Mouse (Mus musculus) lung, embryonic 15.5 days (tissue): ENCODE results near the gene Cd48. TPM values are rescaled to one million over a fixed set of nuclear protein-coding genes. Genes with fewer than 3 reads are reported as not detected.

Source experiments
- ATAC-seq: fragments of 200-750 bp; cut with Nextera tagmentation; 2 replicates; pipeline ENCODE4 v1.8.0; 2017; ENCODE audit warnings: moderate number of reproducible peaks, borderline replicate concordance; ENCODE audit not compliant: low FRiP score, low TSS enrichment; ENCODE audit errors: extremely low read depth
- H3K27ac ChIP-seq: fragments of 300-500 bp; sonication (generic); 2 replicates; pipeline ENCODE4 v1.5.1; 2015; ENCODE audit warnings: moderate library complexity, mild to moderate bottlenecking, inconsistent platforms
- H3K27me3 ChIP-seq: fragments of 300-500 bp; sonication (generic); 2 replicates; pipeline ENCODE4 v1.6.1; 2015; ENCODE audit warnings: inconsistent platforms
- H3K36me3 ChIP-seq: fragments of 300-500 bp; sonication (generic); 2 replicates; pipeline ENCODE4 v1.6.1; 2015; ENCODE audit warnings: inconsistent platforms
- H3K4me1 ChIP-seq: fragments of 300-500 bp; sonication (generic); 2 replicates; pipeline ENCODE4 v1.6.1; 2015; ENCODE audit warnings: inconsistent platforms
- H3K4me2 ChIP-seq: fragments of 300-500 bp; sonication (generic); 2 replicates; pipeline ENCODE4 v1.6.1; 2015; ENCODE audit warnings: inconsistent platforms, mild to moderate bottlenecking, moderate library complexity
- H3K4me3 ChIP-seq: fragments of 300-500 bp; sonication (generic); 2 replicates; pipeline ENCODE4 v1.5.1; 2015; ENCODE audit warnings: mild to moderate bottlenecking, inconsistent platforms
- H3K9ac ChIP-seq: fragments of 300-500 bp; sonication (generic); 2 replicates; pipeline ENCODE4 v1.6.1; 2015; ENCODE audit warnings: inconsistent platforms
- H3K9me3 ChIP-seq: fragments of 300-500 bp; sonication (generic); 2 replicates; pipeline ENCODE4 v1.6.1; 2016; ENCODE audit warnings: inconsistent platforms
- WGBS: fragments of 180-500 bp; shearing (Covaris S2); methylation state at CpG from one replicate; pipeline ENCODE4 v1.1.7; 2015; 5-methylcytosine and 5-hydroxymethylcytosine counted together
- polyA plus RNA-seq: library from polyadenylated mRNA; unstranded; fragments of >200 nt; fragmentation: Nextera tagmentation; extraction: Ambion mirVana; gene quantifications from 2 replicates; pipeline ENCODE4 v1.2.1, GENCODE M21; 2015

The Cd48 gene
- polyA plus RNA-seq, result 2.9 and 5.1 TPM in 2 replicates

- Histone ChIP-seq H3K4me3 (no peak within 1 kb of the TSS), H3K36me3 (no peaks in the 10 kb centered on the region), H3K4me2 (no peak within 1 kb of the TSS), H3K27ac (no peak within 1 kb of the TSS), H3K27me3 (no peaks in the 10 kb centered on the region), H3K4me1 (no peaks in the 10 kb centered on the region), H3K9ac (no peak within 1 kb of the TSS), H3K9me3 (no peaks in the 10 kb centered on the region)
- ATAC-seq, result no peak
- 75% methylated on average over 14 of the region's 14 CpGs for WGBS
These were observed at the start of gene Cd48 for GRCm38 (mm10) chr1:171681531-171682299. Cd48 (plus strand) TSS chr1:171682009.

GRCm38 (mm10) chr1:171635696-171636095, 46.1 kb upstream of the Cd48 start:
- H3K4me3 ChIP-seq, result no peak overlapping the region
- H3K4me1 ChIP-seq, result no peaks in the 10 kb centered on the region
- H3K27ac ChIP-seq, result no peak overlapping the region
- no peak overlapping the region for H3K4me2 ChIP-seq
- H3K9me3 ChIP-seq, result no peaks in the 10 kb centered on the region
- no peaks in the 10 kb centered on the region for H3K27me3 ChIP-seq
- 44% methylated on average over 6 of the region's 6 CpGs for whole genome bisulfite sequencing
- no peak overlapping the region for H3K9ac ChIP-seq
- H3K36me3 ChIP-seq, result no peaks in the 10 kb centered on the region
- no peak for ATAC-seq

GRCm38 (mm10) chr1:171637101-171637500, 44.7 kb upstream of the Cd48 start:
- no peaks in the 10 kb centered on the region for H3K36me3 ChIP-seq
- H3K4me2 ChIP-seq, result no peak overlapping the region
- ATAC-seq, result no peak
- 74% methylated on average over 8 of the region's 8 CpGs for WGBS
- H3K27me3 ChIP-seq, result no peaks in the 10 kb centered on the region
- H3K27ac ChIP-seq, result no peak overlapping the region
- H3K4me1 ChIP-seq, result no peaks in the 10 kb centered on the region
- no peaks in the 10 kb centered on the region for H3K9me3 ChIP-seq
- H3K4me3 ChIP-seq, result no peak overlapping the region
- no peak overlapping the region for H3K9ac ChIP-seq

- Histone ChIP-seq H3K27ac (no peak overlapping the region), H3K36me3 (no peaks in the 10 kb centered on the region), H3K4me2 (no peak overlapping the region), H3K4me1 (no peaks in the 10 kb centered on the region), H3K27me3 (no peaks in the 10 kb centered on the region), H3K9me3 (no peaks in the 10 kb centered on the region), H3K9ac (no peak overlapping the region), H3K4me3 (no peak overlapping the region)
- 61% methylated on average over 2 of the region's 2 CpGs for WGBS
- ATAC-seq, result no peak
These were observed 43.1 kb upstream of the Cd48 start for GRCm38 (mm10) chr1:171638686-171639085.

- H3K9ac ChIP-seq, result no peak overlapping the region
- no peaks in the 10 kb centered on the region for H3K27me3 ChIP-seq
- no peaks in the 10 kb centered on the region for H3K9me3 ChIP-seq
- no peaks in the 10 kb centered on the region for H3K36me3 ChIP-seq
- no peak overlapping the region for H3K4me2 ChIP-seq
- ATAC-seq, result no peak
- no peaks in the 10 kb centered on the region for H3K4me1 ChIP-seq
- no peak overlapping the region for H3K27ac ChIP-seq
- no peak overlapping the region for H3K4me3 ChIP-seq
- 85% methylated on average over 6 of the region's 6 CpGs for WGBS
These were observed 41.0 kb upstream of the Cd48 start for GRCm38 (mm10) chr1:171640796-171641195.

GRCm38 (mm10) chr1:171643612-171644011, 38.2 kb upstream of the Cd48 start:
- Histone ChIP-seq H3K27me3 (no peaks in the 10 kb centered on the region), H3K9me3 (no peaks in the 10 kb centered on the region), H3K36me3 (no peaks in the 10 kb centered on the region), H3K4me1 (no peaks in the 10 kb centered on the region), H3K27ac (no peak overlapping the region), H3K4me2 (no peak overlapping the region), H3K4me3 (no peak overlapping the region), H3K9ac (no peak overlapping the region)
- 65% methylated on average over 7 of the region's 7 CpGs for WGBS
- no peak for ATAC-seq

GRCm38 (mm10) chr1:171646429-171646940, 35.3 kb upstream of the Cd48 start:
- Histone ChIP-seq H3K4me2 (no peak overlapping the region), H3K9ac (no peak overlapping the region), H3K27ac (no peak overlapping the region), H3K9me3 (no peaks in the 10 kb centered on the region), H3K36me3 (no peaks in the 10 kb centered on the region), H3K4me3 (no peak overlapping the region), H3K27me3 (no peaks in the 10 kb centered on the region), H3K4me1 (no peaks in the 10 kb centered on the region)
- WGBS, result 62% methylated on average over 5 of the region's 5 CpGs
- no peak for ATAC-seq

- H3K4me2 ChIP-seq, result no peak overlapping the region
- H3K4me1 ChIP-seq, result no peaks in the 10 kb centered on the region
- H3K27ac ChIP-seq, result no peak overlapping the region
- no peak overlapping the region for H3K4me3 ChIP-seq
- no peak for ATAC-seq
- no peaks in the 10 kb centered on the region for H3K9me3 ChIP-seq
- no peak overlapping the region for H3K9ac ChIP-seq
- H3K27me3 ChIP-seq, result no peaks in the 10 kb centered on the region
- WGBS, result 85% methylated on average over 5 of the region's 5 CpGs
- H3K36me3 ChIP-seq, result no peaks in the 10 kb centered on the region
These were observed 34.1 kb upstream of the Cd48 start for GRCm38 (mm10) chr1:171647716-171648115.

GRCm38 (mm10) chr1:171648840-171649239, 33.0 kb upstream of the Cd48 start:
- Histone ChIP-seq H3K27me3 (no peaks in the 10 kb centered on the region), H3K9me3 (no peaks in the 10 kb centered on the region), H3K9ac (no peak overlapping the region), H3K4me1 (no peaks in the 10 kb centered on the region), H3K4me2 (no peak overlapping the region), H3K27ac (no peak overlapping the region), H3K36me3 (no peaks in the 10 kb centered on the region), H3K4me3 (no peak overlapping the region)
- ATAC-seq, result no peak
- WGBS, result 73% methylated on average over 8 of the region's 8 CpGs

GRCm38 (mm10) chr1:171652734-171653133, 29.1 kb upstream of the Cd48 start, which contains the start of gene Slamf7:
Slamf7 (minus strand) TSS chr1:171653035.
- Histone ChIP-seq H3K9ac (no peak within 1 kb of the TSS), H3K9me3 (no peaks in the 10 kb centered on the region), H3K27ac (no peak within 1 kb of the TSS), H3K27me3 (no peaks in the 10 kb centered on the region), H3K4me2 (no peak within 1 kb of the TSS), H3K4me3 (no peak within 1 kb of the TSS), H3K36me3 (no peaks in the 10 kb centered on the region), H3K4me1 (no peaks in the 10 kb centered on the region)
- ATAC-seq, result no peak
- WGBS, result 89% methylated on average over 5 of the region's 5 CpGs

- WGBS, result 42% methylated on average over 5 of the region's 5 CpGs
- Histone ChIP-seq H3K4me2 (no peak overlapping the region), H3K9ac (no peak overlapping the region), H3K27me3 (no peaks in the 10 kb centered on the region), H3K36me3 (no peaks in the 10 kb centered on the region), H3K4me3 (no peak overlapping the region), H3K9me3 (no peaks in the 10 kb centered on the region), H3K27ac (no peak overlapping the region), H3K4me1 (no peaks in the 10 kb centered on the region)
- ATAC-seq, result no peak
These were observed 23.2 kb upstream of the Cd48 start for GRCm38 (mm10) chr1:171658561-171658991.

- Histone ChIP-seq H3K36me3 (no peaks in the 10 kb centered on the region), H3K27ac (no peak overlapping the region), H3K4me2 (no peak overlapping the region), H3K9ac (no peak overlapping the region), H3K4me1 (no peaks in the 10 kb centered on the region), H3K27me3 (no peaks in the 10 kb centered on the region), H3K4me3 (no peak overlapping the region), H3K9me3 (no peaks in the 10 kb centered on the region)
- ATAC-seq, result no peak
- WGBS, result 87% methylated on average over 1 of the region's 1 CpGs
These were observed 21.4 kb upstream of the Cd48 start for GRCm38 (mm10) chr1:171660423-171660822.
